ENCODE assay signal across 25 mouse cellular contexts in genomic region chr14:59532986-59533385, GRCm38 (mm10).
DNase-seq lines count a peak whose midpoint lies in the region; ATAC-seq and TF ChIP-seq lines count a peak whose summit lies in the region.
"Had no signal": no experiment of that assay in that cellular context is flagged by ENCODE, and none has a peak within 500 bp of the region (broad histone marks: within the 10 kb centered on the region; RNA-seq: fewer than 3 reads in every experiment).

No protein-coding gene starts in this region.

- DNase-seq in heart, adult 11 months, result peak; percentile 36
- DNase-seq in heart, adult 2 months, result no peak
- no peak for DNase-seq in lung, postnatal 14 days
- no peak for DNase-seq in liver, embryonic 13.5 days
- no peak for DNase-seq in right cerebral cortex, adult 2 months (ENCODE audit: low spot score in 2 of 2)
- DNase-seq in left cerebral cortex, postnatal 25 days (ENCODE audit: low spot score in 2 of 2), result no peak
- DNase-seq: adrenal gland, postnatal 25 days; cerebellum, adult 11 months; cerebellum, postnatal 25 days; heart, postnatal 14 days; kidney, postnatal 10 days; layer of hippocampus, postnatal 36 days; right cerebral cortex, postnatal 14 days had no signal

- 91% methylated on average over 1 of the region's 1 CpGs for WGBS in heart, adult 2 months
- WGBS in lung, embryonic 16.5 days, result 45% methylated on average over 1 of the region's 1 CpGs
- 62% methylated on average over 1 of the region's 1 CpGs for WGBS in liver, embryonic 13.5 days (ENCODE audit: insufficient replicate concordance)
- WGBS in stomach, embryonic 16.5 days, result 69% methylated on average over 1 of the region's 1 CpGs

- H3K36me3 ChIP-seq in heart, adult 2 months (ENCODE audit: control insufficient read depth, insufficient read depth, low read length), result no peaks in the 10 kb centered on the region
- no peaks in the 10 kb centered on the region for H3K36me3 ChIP-seq in lung, embryonic 16.5 days (ENCODE audit: control insufficient read depth, insufficient read depth, low read length)
- H3K36me3 ChIP-seq in liver, embryonic 13.5 days, result 0 out of 2 replicates have a peak, but pooled peaks cover 6% of the 10 kb centered on the region
- H3K36me3 ChIP-seq in stomach, embryonic 16.5 days (ENCODE audit: control insufficient read depth, insufficient read depth, low read length), result no peaks in the 10 kb centered on the region
- H3K36me3 ChIP-seq: heart, embryonic 12.5 days; hindbrain, embryonic 12.5 days; midbrain, embryonic 15.5 days; neural tube, embryonic 15.5 days had no signal

- peak; percentile 71; the same call in 1 of the 2 replicates for ATAC-seq in lung, embryonic 16.5 days (ENCODE audit: low read depth)
- peak; percentile 45; the same call in 1 of the 2 replicates for ATAC-seq in liver, embryonic 13.5 days (ENCODE audit: low read depth)
- ATAC-seq in stomach, embryonic 16.5 days (ENCODE audit: insufficient read depth, low FRiP score), result peak; percentile 85; the same call in 1 of the 2 replicates
- ATAC-seq: forebrain, embryonic 14.5 days; midbrain, embryonic 15.5 days had no signal

- no peaks in the 10 kb centered on the region; the same call in 1 of the 2 replicates for H3K4me1 ChIP-seq in heart, adult 2 months (ENCODE audit: control insufficient read depth, insufficient read depth, low read length)
- H3K4me1 ChIP-seq in lung, embryonic 16.5 days (replicated peaks; ENCODE audit: control insufficient read depth, insufficient read depth, low read length), result peaks cover 11% of the 10 kb centered on the region; the same call in 1 of the 2 replicates
- H3K4me1 ChIP-seq in liver, embryonic 13.5 days (replicated peaks), result no peaks in the 10 kb centered on the region; the same call in 1 of the 2 replicates
- peaks cover 8% of the 10 kb centered on the region; the same call in 1 of the 2 replicates for H3K4me1 ChIP-seq in stomach, embryonic 16.5 days (ENCODE audit: control insufficient read depth, insufficient read depth, low read length)
- H3K4me1 ChIP-seq: heart, embryonic 12.5 days; hindbrain, embryonic 12.5 days; limb, embryonic 15.5 days; midbrain, embryonic 15.5 days; neural tube, embryonic 15.5 days had no signal

- TF ChIP-seq CTCF in heart, adult 2 months (IDR thresholded peaks at IDR 0.05), result no peak

- no peak overlapping the region for H3K4me3 ChIP-seq in heart, adult 2 months
- H3K4me3 ChIP-seq in lung, embryonic 16.5 days (ENCODE audit: low read length), result no peak overlapping the region
- H3K4me3 ChIP-seq in liver, embryonic 13.5 days (replicated peaks), result no peak overlapping the region
- H3K4me3 ChIP-seq in stomach, embryonic 16.5 days (replicated peaks; ENCODE audit: low read length), result no peak overlapping the region
- H3K4me3 ChIP-seq: erythroblast, embryonic 14.5 days; heart, embryonic 12.5 days; hindbrain, embryonic 12.5 days; layer of hippocampus, adult 2 months; limb, embryonic 15.5 days; megakaryocyte, embryonic 14.5 days; midbrain, embryonic 15.5 days; neural tube, embryonic 15.5 days had no signal

- no peaks in the 10 kb centered on the region for H3K79me2 ChIP-seq in heart, adult 2 months (replicated peaks; ENCODE audit: control insufficient read depth, insufficient read depth, low read length)

- H3K9ac ChIP-seq in heart, adult 2 months (ENCODE audit: low read depth, low read length), result no peak overlapping the region
- no peak overlapping the region for H3K9ac ChIP-seq in lung, embryonic 16.5 days (ENCODE audit: low read length)
- no peak overlapping the region for H3K9ac ChIP-seq in liver, embryonic 13.5 days
- H3K9ac ChIP-seq in stomach, embryonic 16.5 days (ENCODE audit: low read length), result no peak overlapping the region
- H3K9ac ChIP-seq: heart, embryonic 12.5 days; hindbrain, embryonic 12.5 days; limb, embryonic 15.5 days; midbrain, embryonic 15.5 days; neural tube, embryonic 15.5 days had no signal

- no peak for TF ChIP-seq EP300 in heart, adult 2 months (IDR thresholded peaks at IDR 0.05; ENCODE audit: insufficient read depth, low read depth, low read length)

- H3K9me3 ChIP-seq in lung, embryonic 16.5 days (ENCODE audit: control insufficient read depth, low read length), result no peaks in the 10 kb centered on the region
- H3K9me3 ChIP-seq in liver, embryonic 13.5 days (replicated peaks), result no peaks in the 10 kb centered on the region
- no peaks in the 10 kb centered on the region for H3K9me3 ChIP-seq in stomach, embryonic 16.5 days (replicated peaks; ENCODE audit: control insufficient read depth, low read length)
- H3K9me3 ChIP-seq: G1E; heart, embryonic 12.5 days; hindbrain, embryonic 12.5 days; limb, embryonic 15.5 days; megakaryocyte, embryonic 14.5 days; midbrain, embryonic 15.5 days; neural tube, embryonic 15.5 days had no signal

- no peaks in the 10 kb centered on the region for H3K27me3 ChIP-seq in heart, adult 2 months (ENCODE audit: control insufficient read depth, insufficient read depth, low read length)
- H3K27me3 ChIP-seq in lung, embryonic 16.5 days (ENCODE audit: control insufficient read depth, insufficient read depth, low read depth, low read length), result no peaks in the 10 kb centered on the region
- no peaks in the 10 kb centered on the region for H3K27me3 ChIP-seq in liver, embryonic 13.5 days
- H3K27me3 ChIP-seq in stomach, embryonic 16.5 days (ENCODE audit: control insufficient read depth, insufficient read depth, low read length), result no peaks in the 10 kb centered on the region
- H3K27me3 ChIP-seq: heart, embryonic 12.5 days; hindbrain, embryonic 12.5 days; limb, embryonic 15.5 days; megakaryocyte, embryonic 14.5 days; midbrain, embryonic 15.5 days; neural tube, embryonic 15.5 days had no signal

- H3K27ac ChIP-seq in heart, adult 2 months, result no peak overlapping the region
- H3K27ac ChIP-seq in lung, embryonic 16.5 days (ENCODE audit: low read length), result peak overlapping the region; percentile 71
- H3K27ac ChIP-seq in liver, embryonic 13.5 days, result peak overlapping the region; percentile 59
- H3K27ac ChIP-seq in stomach, embryonic 16.5 days (ENCODE audit: low read length), result peak overlapping the region; percentile 83
- H3K27ac ChIP-seq: hindbrain, embryonic 12.5 days; layer of hippocampus, adult 2 months; limb, embryonic 15.5 days; midbrain, embryonic 15.5 days; neural tube, embryonic 15.5 days had no signal

- no peak overlapping the region for H3K4me2 ChIP-seq in lung, embryonic 16.5 days (ENCODE audit: low read depth, low read length)
- no peak overlapping the region for H3K4me2 ChIP-seq in liver, embryonic 13.5 days
- no peak overlapping the region for H3K4me2 ChIP-seq in stomach, embryonic 16.5 days (ENCODE audit: low read depth, low read length)
- H3K4me2 ChIP-seq: heart, embryonic 12.5 days; hindbrain, embryonic 12.5 days; limb, embryonic 15.5 days; midbrain, embryonic 15.5 days; neural tube, embryonic 15.5 days had no signal

- no peak for TF ChIP-seq POLR2A in heart, adult 2 months (IDR thresholded peaks at IDR 0.05; ENCODE audit: insufficient read depth, low read depth, low read length)

- intact Hi-C loops in heart, adult 2 months (cut with DNase I), result no loop called here
- intact Hi-C loops in left cerebral cortex, postnatal 25 days (cut with DNase I), result no loop called here
